Mouse (Mus musculus) retina, postnatal 1 day (tissue): ENCODE results near the gene Shbg.

Source experiments
- DNase-seq: peaks from one replicate; pipeline ENCODE4 v3.0.0-alpha.2; 2012

Gene Shbg

DNA sequence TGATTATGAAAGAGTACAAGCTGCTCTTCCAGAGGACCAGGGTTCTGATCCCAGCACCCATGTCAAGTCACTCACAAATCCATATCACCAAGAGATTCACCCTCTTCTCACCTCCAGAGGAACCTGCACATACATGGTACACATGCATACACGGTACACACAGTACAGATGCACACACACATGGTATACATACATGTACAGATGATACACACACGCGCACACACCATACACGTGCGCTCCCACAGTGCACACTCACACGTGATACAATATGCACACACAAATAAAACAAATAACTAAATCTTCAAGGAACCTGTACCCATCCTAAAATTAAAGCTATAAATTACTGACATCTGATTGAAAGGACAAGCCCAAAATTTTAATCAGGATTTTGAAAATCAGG is 22.9 kb downstream of the Shbg start:
- DNase-seq = no peak

DNA sequence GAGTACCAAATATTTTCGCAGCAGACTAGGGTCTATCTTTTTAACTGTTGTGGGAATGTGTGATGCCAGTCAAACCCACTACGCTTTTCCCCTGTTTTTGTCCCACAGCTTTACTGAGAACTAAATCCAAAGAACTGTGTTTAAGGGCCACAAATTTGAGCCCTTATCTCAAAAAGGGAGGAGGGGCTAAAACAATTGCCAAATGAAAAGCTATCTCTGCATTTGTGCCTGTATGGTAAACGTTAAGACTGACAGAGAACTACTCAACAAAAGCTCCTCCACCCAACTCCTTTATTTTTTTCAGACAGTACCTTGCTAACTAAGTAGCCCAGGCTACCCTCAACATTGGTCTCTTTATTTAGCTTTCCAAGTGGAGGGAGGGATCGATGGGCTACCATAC is 24.9 kb downstream of the Shbg start:
- DNase-seq = no peak

DNA sequence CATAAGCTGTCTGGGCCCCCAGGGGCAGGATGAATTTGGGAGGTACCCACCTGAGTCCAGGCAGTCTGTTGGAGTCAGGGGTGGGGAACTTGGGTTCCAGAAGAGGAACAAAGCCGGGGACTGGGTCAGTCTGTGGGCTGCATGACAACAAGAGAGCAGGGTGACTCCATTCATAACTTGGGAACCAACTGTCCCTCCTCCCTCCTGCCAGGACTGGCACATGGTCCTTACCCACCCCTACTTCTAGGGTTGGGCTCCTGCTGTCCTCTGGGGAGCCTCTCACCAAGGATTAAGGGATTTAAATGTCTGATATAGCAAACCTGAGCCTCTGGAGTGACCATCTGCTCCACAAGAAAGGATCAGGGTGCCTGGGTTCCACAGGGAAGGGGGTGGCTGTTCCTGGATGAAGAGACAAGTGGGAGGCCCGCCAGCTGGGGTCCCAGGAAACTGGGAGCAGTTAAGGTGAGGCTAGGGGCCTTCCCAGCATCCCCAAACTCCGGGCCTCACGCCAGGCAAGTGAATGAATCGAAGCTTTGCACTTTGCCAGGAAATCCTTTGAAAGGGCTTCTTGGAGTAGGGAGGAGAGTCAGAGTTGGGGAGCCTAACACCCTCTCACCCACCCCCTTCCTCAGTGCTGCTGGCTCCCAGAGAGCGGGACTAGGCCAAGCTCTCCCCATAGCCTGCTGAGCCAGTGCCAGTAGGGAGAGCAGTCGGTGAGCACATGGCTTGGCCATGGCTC is 25.6 kb downstream of the Shbg start:
- peak; percentile 86 for DNase-seq

DNA sequence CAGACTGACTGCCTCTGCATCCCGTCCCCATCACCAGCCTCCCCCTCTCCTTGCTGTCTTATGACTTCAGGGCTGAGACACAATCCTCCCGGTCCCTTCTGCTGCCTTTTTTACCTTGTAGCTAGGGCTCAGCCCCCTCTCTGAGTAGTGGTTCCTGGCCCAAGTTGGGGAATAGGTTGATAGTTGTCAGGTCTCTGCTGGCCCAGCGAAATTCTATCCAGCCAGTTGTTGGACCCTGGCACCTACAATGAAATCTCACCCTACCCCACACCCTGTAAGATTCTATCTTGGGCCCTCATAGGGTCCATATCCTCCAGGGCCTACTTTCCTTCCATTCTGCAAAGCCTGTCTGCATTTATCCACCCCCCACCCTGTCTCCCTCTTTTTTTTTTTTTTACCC is 26.3 kb downstream of the Shbg start:
- DNase-seq = no peak

DNA sequence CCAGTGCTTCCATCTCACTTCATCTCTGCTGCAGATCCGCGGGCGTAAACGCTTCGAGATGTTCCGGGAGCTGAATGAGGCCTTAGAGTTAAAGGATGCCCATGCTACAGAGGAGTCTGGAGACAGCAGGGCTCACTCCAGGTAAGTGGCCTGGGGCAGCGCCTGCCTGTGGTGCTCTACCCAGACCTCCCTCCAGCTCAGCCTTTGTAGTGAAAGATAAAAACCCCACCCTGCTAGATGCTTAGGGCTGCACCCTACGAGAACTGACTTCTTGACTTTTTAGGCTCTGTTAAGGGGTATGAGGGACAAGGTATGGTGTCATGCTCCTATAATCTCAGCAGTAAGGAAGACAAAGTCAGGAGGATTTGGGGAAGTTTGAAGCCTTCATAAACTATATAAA is 27.1 kb downstream of the Shbg start:
- DNase-seq = no peak

DNA sequence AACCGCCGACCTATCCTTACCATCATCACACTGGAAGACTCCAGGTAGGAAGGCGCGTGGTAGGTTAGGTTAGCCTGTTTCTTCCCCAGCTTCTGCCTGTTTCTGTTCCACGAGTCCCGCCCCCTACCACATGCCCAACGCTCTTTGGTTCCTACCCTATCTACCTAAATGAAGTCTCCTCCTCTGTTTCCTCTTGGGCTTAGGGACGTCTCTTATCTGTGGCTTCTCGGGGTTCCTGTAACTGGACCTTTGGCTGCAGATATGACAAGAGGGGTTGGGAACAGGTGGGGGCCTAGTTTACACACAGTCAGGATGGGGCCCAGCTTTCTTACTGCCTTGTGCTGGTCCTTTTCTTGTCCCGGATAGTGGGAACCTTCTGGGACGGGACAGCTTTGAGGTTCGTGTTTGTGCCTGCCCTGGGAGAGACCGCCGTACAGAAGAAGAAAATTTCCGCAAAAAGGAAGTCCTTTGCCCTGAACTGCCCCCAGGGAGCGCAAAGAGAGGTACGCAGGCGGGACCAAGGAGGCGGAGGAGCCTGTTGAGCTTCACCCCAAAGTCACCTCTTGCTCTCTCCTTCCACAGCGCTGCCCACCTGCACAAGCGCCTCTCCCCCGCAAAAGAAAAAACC is 28.4 kb downstream of the Shbg start:
- no peak for DNase-seq

DNA sequence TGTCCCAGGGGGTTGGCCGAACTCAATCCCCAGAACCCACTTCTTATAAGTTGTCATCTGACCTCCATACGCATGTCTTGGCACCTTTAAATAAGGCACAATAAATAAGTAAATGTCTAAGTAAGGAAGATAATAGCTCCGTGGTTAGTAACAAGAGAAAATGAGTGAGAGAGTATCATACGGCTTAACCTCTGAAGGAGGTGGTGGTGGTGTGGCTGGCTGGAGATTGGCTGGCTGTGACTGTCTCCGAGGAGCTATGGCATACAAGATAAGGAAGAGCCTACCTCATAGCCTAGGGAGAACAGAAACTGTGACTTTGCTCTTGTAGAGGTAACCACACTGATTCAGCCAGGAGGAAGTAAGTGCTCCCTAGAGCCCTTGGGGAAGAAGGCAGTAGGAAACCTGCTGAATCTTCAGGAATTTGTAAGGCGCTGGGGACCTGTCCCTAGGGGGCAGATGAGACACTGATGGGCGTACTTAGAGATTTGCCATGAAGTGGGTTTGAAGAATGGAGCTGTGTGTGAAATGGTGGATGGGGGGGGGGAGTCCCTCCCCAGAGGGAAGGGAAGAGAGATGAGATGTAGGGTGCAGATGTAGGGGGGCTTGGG is 31.9 kb downstream of the Shbg start:
- DNase-seq = no peak

DNA sequence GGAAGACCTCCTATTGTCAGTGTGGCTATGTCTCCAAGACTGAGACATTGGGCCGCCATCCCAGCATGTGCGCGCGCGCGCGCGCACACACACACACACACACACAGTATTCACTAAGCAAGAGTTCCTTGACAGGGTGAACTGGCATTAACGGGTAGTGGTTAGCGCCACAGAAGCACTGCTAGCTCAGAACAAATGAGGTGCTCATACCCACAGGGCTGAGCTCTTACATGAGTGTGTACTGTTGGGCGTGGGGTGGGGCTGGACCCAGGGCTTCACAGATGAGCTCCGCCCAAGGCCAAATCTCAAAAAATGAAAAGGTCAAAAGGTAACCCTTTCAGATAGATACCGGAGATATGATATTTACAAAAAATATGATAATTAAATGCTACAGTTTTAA is 32.8 kb downstream of the Shbg start:
- no peak for DNase-seq

DNA sequence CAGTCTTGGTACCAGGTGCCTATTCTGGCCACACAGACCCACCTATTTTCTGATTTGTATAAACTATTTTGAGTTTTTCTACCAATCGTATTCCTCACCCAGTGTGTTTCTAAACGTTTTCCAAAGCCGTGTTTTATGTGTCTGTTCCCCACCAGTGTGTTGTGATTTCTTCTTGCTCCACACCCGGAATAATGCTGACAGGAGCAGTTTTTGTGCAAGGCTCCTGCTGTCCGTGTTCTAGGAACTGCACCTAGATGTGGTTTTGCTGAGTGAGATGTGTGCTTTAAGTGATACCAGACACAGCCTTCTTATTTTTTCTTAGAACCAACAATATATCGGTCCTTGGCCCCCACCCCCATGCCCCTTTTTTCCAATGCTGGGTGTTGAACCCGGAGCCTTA is 33.7 kb downstream of the Shbg start:
- no peak for DNase-seq

DNA sequence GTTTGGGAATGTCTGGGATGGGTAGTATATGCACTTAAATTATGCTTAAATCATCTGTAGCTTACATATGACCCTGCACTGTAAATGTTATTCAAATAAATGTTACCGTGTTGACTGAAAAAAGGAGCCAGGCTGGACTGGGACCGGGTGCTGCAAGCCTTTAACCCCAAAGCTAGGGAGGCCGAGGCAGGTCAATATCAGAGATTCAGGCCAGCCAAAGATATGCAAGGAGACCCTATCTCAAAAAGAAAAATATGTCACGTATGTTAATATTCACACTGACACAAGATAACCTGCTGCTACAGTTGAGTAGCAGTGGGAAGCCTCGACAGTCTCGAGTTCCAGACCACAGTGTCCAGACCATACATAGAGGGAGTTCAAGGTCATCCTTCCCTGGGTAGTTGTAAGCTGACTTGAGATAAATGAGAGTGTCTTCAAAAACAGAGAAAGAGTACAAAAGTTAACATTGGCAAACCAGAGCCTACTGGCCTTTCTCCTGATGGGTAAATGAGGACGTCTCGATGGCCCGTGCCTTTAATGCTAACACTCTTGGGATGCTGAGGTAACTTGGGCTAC is 35.4 kb downstream of the Shbg start:
- no peak for DNase-seq

DNA sequence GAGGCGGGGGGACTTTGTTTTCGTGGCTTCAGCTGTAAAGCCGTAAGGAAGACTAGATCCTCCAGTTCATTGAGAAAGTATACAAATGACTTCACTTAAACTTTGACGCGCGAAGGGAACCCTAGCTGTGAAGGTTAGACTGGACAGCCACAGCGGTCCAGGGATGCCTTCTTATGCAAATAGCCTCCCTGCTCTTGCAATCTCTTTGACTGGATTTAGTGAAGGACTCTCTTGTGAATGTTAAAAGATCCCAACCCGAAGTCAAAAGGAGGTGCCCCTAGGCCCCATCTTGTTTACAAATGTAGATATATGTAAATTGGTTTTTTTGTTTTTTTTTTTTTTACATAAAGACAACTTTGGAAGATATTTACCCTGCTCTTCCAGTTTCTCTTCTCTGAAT is 35.9 kb downstream of the Shbg start:
- DNase-seq = no peak

DNA sequence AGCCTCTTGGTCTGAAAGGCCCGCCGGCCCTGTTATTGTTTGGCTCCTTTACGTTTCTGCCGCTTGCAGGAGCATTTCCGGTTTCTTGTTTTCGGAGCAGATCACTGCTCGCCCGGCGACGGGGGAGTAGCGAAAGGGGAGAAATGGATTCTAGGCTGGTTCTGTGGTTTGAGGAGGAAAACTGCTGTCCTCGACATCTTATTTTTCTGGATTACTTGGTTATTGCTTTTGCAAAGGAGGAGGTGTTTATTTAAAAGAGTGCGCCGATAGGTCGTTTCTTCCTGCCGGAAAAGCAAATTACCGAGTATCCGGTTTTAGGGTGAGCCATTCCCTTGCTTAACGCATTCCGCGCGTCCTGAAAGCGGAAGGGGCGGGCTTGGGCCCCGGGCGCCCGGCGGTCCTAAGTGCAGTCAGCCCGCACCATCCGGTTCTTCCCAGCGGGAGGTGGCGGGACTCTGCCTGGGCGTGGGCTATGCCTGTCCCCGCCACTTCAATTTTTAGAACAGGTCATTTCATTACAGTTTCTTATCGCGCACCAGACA is 36.5 kb downstream of the Shbg start:
- DNase-seq = peak; percentile 97

DNA sequence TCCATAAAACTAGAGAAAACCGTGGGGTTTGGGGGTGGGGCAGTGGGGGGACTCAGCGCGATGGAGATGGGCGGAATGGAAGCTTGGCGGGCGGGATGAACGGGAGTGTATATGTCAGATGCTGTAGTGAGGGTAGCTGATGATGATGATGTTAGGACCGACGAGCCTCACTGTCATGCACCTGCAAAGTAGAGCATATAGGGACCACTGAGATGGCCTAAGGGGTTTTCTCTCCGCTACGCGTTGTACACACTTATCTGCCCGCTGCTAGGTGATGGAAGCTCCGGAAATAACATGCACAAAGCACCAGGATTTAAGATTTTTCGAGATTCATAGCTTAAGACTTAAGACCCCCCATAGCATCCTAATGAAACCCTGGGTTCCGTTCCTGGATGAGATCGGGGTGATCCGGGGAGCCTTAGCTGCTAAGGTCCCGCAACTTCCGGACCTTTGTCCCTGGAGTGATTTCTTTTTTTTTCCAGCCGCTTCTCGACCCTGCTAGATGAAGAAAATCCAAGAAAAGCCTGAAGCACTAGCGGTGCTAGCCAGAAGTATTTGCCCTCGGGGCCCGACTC is 37.0 kb downstream of the Shbg start:
- DNase-seq = no peak

DNA sequence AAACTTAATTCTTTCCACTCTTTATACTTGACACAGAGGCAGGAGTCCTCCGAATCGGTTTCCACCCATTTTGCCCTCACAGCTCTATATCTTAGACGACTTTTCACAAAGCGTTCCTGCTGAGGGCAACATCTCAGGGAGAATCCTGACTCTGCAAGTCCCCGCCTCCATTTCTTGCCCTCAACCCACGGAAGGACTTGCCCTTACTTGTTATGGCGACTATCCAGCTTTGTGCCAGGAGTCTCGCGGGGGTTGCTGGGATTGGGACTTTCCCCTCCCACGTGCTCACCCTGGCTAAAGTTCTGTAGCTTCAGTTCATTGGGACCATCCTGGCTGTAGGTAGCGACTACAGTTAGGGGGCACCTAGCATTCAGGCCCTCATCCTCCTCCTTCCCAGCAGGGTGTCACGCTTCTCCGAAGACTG is 37.6 kb downstream of the Shbg start, which contains the start of the genes Wrap53 and Trp53:
TSS of gene Wrap53 (minus strand) at position 165 of the 424 bp plus-strand sequence.
TSS of gene Trp53 (plus strand) at position 269 of the 424 bp plus-strand sequence.
- DNase-seq = peak; percentile 96

DNA sequence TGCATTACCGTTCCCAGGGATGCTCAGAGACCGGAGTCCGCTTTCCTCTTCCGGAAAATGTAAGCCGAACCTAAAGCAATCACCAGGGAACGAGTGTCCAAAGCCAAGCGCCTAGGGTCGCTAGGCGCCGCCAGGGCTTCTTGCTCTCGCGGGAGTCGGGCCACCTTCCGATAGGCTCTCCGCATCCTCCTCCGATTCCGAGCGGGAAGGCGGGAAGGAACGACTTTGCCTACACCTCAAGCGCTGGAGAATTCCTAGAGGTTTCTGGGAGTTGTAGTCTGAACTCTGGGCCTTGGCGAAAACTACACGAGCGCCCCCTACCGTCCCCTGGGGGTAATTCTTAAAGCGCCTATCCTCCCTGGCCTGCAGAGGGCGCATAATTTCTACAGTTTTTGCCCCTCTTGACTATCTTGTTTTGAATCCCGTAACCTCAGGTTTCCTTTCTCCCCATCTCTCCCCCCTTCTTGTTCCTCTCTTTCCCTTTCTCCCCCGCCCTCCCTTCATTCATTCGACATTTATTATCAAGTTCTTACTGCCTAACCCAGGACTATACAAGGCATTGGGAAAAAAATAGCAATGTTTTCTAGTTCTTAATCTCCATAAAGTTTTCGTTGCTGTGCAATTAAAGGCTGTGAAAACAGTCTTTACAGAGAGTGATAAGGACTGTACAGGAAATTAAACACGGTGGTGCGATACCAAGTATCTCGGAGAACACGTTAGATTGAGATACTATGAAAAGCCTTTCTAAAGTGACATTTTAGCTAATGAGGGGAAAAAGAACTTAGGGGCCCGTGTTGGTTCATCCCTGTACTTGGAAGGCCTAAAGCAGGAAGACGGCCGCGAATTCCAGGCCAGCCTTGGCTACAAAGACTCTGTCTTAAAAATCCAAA is 38.3 kb downstream of the Shbg start:
- DNase-seq = peak; percentile 99

DNA sequence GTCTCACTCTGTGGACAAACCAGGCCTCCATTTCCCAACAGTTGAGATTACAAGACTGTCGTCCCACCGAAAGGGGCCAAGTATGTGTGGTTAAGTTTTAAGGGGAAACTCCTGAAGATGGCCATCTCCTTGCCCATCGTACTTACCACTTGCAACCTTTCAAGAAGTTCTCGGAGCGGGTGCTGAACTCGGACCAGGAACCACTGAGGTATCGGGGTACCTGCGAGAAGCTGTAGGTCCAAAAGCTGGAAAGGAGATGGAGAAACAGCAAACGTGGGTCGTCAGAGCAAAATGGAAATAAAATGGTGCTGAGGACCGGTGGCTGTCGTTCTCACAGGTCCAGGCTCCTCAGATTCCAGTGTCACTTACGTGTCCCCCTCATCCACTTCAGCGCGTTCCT is 39.4 kb downstream of the Shbg start:
- no peak for DNase-seq

DNA sequence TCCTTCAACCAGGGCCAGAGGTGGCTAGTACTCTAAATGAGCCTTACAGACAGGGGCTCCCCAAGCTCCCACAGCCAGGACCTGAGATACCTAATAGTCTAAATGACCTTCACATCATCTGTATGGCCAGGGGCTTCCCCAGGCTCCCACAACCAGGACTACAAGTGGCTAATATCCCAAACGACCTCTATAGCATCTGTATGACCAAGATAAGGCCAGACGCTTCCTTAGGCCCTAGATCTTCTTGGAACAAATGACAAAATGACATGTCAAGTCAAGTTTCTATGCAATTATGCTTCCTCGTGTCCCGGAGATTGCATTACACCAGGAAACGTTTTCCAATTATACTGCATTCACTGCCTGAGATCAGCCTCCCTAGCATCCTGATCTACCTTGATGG is 41.4 kb downstream of the Shbg start:
- no peak for DNase-seq

DNA sequence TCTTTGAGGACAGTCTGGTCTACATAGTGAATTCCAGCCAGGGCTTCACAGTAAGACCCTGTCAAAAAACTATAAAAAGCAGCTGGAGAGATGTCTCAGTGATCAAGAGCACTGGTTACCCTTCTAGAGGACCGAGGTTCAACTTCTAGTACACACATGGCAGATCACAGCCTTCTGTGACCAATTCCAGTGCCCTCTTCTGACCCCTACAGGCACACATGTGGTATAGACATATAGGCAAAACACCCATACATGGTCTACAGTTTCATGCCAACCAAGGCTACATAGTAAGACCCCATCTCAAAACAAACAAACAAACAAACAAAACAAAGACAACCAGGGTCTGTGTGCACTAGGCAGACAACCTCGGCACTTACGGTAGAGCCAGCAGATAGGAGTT is 42.5 kb downstream of the Shbg start:
- DNase-seq = peak; percentile 70

DNA sequence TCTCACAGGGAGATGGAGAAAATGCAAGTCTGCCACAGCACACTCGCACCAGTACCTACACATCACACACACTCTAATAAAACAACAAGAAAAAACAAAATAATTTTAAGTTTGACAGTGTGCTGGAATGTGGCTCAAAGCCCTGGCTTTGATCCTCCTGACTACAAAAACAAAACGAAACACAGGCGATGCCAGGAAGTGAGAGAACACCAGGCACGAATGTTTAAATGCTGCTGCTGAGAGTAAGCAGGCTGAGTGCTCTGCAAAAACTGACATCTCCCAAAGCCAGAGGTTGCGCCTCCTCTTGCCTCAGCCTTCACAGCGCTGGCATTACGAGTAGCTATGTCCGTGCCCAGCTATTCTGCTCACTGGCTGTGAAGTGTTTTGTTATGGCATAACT is 52.6 kb downstream of the Shbg start:
- no peak for DNase-seq
